Mouse (Mus musculus) skeletal muscle tissue, postnatal 0 days (tissue): ENCODE measurements around the gene Fbxl16. TPM values are rescaled to one million over a fixed set of nuclear protein-coding genes. Genes with fewer than 3 reads are reported as not detected.

Source experiments
- polyA plus RNA-seq: library from polyadenylated mRNA; unstranded; fragments of >200 nt; fragmentation: Nextera tagmentation; extraction: Ambion mirVana; gene quantifications from 2 replicates; pipeline ENCODE4 v1.2.1, GENCODE M21; 2015

Gene Fbxl16
- polyA plus RNA-seq: 0.72 and 0.95 TPM in 2 replicates

DNA sequence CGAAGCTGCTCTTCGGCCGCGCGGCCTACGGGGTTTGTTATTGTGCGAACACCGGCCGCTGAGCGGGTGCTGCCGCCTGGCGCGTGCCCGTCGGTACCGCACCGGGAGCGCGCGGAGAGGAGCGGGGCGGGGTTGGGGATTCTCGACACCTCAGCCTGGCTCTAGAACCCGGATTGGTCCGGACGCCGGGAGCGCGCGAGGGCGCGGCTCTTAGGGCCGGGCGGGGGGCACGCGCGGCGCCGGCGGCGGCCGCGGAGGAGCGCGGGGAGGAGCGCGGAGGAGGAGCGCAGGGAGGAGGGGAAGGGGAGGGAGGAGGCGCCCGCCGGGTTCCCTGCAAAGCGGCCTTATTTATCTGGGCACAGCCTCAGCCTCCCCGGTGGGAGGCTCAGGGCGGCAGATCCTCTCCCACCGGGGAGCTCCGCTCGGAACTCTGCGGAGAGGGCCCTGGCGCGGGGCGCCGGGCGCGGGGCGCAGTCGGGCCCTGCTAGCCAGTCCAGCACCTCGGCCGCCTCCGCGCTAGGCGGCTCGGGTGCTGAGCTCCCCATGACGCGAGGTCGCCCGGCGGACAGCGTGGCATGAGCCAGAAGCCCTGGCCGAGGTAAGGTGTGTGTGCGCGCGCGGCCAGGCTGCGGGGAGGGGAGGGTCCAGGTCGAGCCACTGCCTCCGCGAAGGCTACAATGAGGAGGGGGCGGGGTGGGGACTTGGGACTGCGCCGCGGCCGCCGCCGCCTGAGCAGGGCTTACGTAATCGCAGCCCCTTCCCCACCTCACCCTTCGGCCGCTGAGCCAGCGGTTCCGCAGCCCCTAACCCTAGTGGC, at the start of gene Fbxl16:
Gene Fbxl16 (plus strand): TSS at position 297 of the 817 bp plus-strand sequence.

DNA sequence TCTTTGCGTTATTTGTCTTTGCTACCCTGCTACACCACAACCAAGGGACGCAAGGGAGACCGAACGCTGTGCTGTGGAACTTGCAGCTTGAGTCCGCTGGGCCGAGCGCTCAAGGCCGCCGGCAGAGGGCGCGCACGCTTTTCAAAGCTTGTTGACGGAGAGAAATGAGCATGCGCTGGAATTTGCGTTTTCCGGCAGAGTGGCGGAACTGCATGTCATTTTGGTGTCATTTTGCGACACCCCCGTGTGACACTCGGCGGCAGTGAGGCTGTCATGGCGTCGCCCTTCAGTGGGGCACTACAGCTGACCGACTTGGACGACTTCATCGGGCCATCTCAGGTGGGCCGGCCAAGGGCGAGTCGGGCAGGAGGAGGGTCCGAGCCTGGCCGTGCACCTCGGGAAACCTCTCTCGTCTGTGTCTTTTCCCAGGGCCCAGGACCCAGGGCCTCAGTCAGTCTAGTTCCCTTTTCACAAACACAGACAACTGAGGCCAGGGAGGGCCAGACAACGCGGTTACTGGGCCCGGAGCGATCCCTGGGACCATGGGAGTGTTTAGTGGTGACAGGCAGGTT, 35.2 kb upstream of the Fbxl16 start, which contains the start of gene Narfl:
Gene Narfl (plus strand): TSS at position 228 of the 572 bp plus-strand sequence.

DNA sequence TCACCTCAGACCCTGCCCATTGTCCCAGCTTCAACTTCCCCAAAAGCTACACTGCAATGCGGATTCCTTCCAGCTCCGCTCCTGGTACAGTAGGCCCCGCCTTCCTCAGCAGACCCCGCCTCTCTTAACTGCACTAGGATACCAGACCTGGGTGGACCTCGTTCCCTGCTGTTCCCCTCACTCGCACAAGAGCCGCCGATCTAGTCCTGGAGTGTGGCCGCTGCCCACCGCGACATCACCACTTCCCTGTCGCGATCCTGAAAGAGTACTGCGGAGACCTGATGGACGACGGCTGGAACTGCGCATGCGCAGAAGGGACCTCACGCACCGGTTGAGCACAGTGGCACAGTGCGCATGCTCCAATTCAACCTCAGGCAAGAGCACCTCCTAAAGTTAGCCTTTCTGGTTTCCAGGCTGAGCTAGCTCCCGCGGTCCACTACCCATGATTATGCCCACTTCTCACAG, 23.6 kb upstream of the Fbxl16 start, which contains the start of gene Haghl:
Gene Haghl (minus strand): TSS at position 393 of the 465 bp plus-strand sequence.

DNA sequence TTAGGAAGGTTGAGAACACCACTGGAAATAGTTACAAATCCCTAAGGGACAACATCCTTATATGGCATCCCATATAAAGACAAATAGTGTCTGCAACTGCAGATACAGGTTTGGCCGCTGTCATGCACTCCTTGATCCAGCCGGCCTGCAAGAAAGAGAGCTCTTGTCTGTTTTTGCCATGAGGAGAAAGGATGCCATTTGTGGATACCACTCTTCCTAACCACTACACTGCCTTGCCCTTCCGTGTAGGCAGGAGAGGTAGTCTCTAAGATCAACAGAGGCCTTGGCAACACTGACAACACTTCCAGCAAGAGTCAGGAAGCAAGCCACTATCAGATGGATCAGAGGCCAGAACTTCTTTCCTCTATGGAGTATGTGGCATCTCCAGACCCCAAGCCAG, 22.6 kb upstream of the Fbxl16 start, which contains the start of gene Ccdc78:
Gene Ccdc78 (plus strand): TSS at position 301 of the 400 bp plus-strand sequence.

DNA sequence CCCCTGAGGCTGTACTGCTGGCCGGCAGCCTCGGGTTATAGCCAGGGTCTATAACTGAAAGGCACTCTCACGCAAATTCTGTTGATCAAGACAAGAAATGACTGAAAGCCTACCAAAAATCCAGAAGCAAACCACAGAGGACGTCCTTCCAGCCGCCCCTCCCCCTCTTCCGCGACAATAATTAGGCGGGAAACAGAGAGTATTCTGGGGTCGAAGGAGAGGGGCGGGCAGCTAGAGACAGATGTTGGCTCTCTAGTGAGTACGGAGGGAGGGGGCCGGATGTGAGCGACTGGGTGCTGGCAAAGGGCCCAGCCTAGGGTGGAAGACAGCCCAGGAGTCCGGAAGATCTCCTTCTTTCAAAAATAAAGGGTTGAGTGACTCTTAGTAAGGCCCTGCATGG, 16.3 kb upstream of the Fbxl16 start, which contains the start of gene Fam173a:
Gene Fam173a (minus strand): TSS at position 287 of the 400 bp plus-strand sequence.

DNA sequence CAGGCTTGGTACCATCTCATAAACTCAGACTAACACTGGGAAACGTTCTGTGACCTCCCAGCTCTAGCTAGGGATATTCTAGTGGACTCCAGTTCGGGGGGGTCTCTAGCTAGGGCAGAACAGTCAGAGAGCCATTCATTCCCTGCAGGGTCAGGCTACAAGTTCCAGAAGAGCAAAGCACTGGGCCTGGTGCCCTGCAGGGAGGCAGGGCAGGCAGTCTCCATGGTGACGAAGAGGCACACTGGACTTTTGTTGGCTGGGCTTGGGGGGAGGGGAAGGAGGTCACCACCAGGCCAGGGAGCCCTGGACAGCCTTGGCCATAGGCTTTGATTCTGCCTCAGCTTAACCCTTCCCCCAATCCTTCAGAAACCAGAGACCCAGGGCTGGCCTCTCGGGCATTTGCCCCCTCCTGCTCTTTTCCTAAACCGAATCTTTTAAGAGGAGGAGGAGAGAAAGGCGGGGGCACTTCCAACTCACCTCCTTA, 13.2 kb upstream of the Fbxl16 start, which contains the start of gene AC134908.4:
Gene AC134908.4 (minus strand): TSS at position 51 of the 484 bp plus-strand sequence.

DNA sequence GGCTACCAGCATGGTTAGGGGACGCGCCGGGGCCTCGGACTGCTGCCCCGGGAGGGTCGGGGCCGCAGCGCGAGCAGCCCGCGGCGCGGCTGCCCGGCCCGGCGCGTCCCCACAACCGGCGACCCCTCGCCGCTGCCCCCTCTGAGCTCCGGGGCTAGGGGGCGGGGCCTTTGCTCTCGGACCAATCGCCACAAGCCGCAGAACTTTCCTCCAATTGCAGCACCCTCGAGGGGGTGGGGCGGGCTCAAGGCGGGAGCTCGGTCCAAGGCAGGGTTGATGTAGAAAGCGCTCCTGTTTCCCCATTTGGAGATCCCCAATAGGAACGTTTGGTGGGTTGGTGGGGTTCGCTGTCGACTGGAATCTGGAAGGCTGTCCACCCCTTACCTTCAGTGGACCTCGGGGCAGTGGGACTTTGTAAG, 11.9 kb upstream of the Fbxl16 start, which contains the start of gene Metrn:
Gene Metrn (minus strand): TSS at position 186 of the 419 bp plus-strand sequence.

DNA sequence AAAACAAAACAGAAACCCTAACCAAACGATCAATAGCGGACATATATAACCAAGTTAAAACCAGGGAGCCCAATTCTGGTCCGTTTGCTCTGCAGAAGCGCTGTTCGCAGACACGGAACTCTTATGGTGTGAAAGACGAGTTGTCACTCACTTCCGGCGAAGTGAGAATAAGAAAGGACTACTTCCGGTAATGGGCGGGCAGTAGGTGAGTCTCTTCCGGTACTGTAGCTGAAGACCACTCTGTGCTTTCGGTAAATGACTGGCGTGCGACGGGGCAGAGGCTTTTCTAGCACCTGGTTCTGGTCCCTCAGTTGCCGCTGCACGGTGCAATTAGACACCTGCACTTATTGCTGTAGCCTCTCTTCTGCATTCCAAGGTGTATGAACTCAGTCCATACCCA, 14.6 kb downstream of the Fbxl16 start, which contains the start of gene Wdr24:
Gene Wdr24 (plus strand): TSS at position 176 of the 400 bp plus-strand sequence.

DNA sequence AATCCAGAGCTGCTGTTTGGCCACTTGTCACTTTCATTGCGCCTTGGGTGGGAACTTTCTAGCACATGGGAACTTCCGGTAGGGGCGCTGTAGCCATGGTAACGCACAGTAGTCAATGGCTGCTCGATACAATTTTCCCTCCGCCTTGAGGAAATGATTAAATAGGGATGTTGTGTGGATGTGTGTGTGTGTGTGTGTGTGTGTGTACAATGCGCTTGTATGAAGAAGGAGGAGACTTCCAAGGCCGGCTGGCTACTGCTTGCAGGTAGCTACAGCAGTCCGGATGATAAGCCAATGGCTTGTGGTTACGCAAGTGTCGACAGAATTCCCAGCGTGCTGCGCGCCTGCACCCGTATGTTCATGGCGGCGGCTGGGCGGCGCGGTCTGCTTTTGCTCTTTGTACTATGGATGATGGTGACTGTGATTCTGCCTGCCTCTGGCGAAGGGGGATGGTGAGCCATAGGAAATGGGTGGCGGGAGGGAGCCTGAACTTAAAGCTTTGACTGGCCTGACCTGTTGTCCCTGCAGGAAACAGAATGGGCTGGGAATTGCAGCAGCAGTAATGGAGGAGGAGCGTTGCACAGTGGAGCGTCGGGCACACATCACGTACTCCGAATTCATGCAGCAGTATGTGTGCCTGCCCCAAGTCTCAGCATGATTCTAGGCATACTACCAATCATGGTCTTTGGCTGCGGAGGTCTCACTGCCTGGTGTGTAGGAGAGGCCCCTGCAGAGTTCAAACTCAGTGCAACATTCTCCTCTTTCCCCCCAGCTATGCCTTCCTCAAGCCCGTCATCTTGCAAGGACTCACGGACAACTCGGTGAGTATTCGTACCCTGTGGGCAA, 20.1 kb downstream of the Fbxl16 start, which contains the start of gene Jmjd8:
Gene Jmjd8 (plus strand): TSS at position 156 of the 846 bp plus-strand sequence.

DNA sequence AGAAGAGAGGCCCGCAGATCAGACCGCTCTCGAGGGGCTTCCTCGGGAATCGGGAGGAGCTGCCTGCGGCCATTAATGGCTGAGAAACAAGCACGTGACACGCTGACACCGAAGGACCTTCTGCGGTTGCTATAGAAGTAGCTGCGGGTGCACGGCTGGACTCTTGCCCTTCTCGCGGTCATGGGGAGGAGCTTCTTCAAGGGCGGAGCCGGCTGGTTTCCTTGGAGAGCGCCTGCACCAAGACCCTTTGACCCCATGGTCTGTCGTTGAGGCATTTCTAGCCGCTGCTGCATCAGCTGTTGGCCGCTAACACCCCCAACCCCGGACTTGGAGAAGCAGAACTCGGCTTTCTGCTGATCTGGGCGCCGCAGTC, 24.4 kb downstream of the Fbxl16 start, which contains the start of gene Stub1:
Gene Stub1 (minus strand): TSS at position 114 of the 373 bp plus-strand sequence.

DNA sequence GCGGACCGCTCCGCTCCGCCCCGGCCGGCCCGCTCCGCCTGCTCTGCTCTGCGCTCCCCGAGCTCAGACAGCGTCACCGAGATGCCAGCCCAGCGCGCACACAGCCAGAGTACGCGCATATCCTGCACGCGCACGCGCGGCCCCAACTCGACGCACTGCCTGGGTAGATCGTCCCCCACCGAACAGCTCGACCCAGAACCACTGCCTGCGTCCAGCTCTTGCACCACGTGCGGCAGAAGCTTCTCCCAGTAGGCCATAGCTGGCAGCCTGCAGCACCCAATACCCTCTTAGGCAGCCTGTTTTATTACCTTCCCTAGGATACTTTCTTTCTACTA, 28.2 kb downstream of the Fbxl16 start, which contains the start of gene Rhbdl1:
Gene Rhbdl1 (minus strand): TSS at position 220 of the 335 bp plus-strand sequence.

DNA sequence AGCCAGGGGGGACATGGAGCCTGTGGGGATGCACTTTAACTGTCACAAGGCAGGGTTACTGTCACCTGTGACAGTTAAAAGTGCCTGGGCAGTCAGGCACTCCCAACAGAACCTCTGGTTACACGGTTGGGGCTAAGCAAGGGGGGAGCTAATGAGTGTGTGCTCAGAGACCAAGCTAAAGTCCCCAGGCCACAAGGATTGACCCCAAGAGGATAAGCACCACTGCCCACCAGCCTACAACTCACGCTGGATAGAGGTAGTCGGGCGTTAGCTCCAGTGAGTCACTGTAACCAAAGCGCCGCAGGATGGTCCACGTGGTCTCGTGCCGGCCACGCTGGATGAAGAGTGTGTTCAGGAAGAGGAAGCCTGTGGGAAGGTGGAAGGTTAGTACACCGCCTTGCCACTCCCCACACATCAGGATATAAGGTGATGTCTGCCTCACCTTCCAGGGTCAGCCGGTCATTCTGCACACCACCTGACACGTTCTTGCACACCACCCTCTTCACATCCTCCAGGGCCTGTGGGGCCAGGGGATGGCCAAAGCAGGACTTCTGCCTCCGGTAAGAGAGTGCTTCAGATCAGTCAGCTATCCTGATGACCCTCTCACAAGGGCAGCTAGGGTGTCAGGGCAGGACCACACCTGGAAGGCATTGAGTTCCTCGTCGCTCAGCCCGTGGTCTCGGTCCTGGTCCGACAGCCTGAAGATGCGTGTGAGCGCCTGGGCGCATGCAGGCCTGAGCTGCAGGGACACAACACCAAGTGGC, 32.4 kb downstream of the Fbxl16 start, which contains the start of gene Gm20683:
Gene Gm20683 (minus strand): TSS at position 647 of the 764 bp plus-strand sequence.

DNA sequence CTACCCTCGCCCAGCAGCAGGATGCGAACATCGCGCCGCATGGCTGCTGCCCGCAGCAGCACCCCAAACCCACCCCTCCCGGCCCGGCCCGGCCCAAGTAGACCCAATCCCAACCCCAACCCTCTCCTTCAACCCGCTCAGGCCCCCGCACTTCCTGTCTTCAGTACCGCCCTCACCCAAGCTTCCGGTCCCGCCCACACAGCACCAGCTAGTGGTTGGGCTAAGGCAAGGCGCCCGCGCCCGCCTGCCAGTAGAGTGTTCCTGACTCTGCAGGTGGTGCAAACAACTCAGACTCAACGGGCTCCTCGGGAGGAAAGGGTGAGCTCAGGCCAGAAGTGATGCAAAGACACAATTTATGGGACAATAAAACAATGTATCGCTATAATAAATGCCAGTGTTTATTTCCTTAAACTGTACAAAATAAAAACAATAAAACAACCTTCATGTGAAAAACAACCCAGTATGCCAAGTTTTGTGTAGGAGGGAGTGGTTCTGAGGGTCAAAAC, 35.6 kb downstream of the Fbxl16 start, which contains the start of gene Rhot2:
Gene Rhot2 (minus strand): TSS at position 456 of the 506 bp plus-strand sequence.

DNA sequence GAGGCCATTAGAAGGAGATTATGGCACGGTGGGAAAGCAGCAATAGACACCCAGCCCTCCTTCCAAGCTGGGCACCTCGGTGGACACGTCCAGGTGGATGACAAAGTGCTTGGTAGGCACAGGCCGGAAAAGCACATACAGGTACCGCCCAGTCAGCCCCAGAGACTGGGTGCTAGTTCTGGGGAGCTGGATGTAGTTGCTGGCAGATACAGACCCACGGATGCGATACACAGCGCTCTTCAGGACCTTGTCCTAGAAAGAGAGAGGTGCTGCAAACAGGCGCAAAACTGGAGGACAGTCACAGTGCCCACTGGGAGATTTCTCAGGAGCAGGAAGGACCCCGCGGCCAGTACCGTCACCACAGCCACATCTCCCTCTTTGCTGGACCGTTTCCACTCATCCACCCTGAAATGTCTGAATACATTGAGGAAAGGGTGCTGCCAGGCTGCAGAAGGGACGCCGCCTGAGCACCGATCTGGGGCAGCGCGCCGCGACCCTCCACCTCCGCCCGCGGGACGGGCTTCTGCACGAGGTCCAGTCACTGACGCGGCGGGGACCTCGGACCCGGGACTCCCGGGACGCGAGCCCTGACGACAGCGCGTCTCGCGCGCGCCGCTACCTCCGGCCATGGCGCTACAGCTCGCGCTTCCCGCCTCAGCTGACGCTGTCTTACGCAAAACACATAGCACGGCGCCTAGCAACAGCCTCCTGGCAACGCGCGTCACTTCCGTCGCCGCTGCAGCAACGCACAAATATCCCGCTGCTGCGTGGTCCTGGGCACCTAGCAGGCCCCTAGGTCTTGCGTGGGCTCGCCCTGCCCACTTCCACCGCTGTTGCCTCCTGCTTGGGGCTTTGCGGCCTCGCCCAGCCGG, 52.2 kb downstream of the Fbxl16 start, which contains the start of gene Wdr90:
Gene Wdr90 (minus strand): TSS at position 670 of the 872 bp plus-strand sequence.

DNA sequence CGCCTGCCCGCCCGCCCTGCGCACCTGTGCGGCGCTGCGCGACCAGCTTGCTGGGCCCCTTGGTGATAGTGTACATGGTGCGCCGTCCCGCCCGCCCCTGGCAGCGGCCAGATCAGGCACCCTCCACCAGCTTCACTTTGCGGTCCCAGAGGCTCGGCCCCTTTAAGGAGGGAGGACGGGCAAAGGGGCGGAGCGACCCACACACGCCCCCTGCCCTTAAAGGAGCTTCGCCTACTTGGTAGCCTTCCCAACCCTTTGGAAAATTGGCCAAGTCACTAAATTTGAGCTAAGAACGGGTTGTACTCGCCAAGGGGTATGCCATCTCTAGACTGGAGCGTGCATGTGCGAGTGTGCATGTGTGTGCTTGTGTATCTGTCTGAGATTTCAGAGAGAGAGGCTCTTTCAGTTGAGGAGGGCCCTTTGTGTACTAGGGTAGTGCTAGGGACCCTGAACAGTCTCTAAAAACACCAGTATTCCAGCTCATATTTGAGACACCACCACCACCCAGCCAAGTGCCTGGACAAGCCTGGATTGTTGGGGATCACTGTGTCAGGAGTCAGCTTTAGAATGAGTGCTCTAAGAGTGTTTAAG, 59.8 kb downstream of the Fbxl16 start, which contains the start of gene Mcrip2:
Gene Mcrip2 (minus strand): TSS at position 164 of the 591 bp plus-strand sequence.

